Mouse (Mus musculus): ENCODE data around the gene Gmip.
A peak's percentile ranks its signal among the peaks of the same experiment; 100 is the strongest.

Gene Gmip

DNA sequence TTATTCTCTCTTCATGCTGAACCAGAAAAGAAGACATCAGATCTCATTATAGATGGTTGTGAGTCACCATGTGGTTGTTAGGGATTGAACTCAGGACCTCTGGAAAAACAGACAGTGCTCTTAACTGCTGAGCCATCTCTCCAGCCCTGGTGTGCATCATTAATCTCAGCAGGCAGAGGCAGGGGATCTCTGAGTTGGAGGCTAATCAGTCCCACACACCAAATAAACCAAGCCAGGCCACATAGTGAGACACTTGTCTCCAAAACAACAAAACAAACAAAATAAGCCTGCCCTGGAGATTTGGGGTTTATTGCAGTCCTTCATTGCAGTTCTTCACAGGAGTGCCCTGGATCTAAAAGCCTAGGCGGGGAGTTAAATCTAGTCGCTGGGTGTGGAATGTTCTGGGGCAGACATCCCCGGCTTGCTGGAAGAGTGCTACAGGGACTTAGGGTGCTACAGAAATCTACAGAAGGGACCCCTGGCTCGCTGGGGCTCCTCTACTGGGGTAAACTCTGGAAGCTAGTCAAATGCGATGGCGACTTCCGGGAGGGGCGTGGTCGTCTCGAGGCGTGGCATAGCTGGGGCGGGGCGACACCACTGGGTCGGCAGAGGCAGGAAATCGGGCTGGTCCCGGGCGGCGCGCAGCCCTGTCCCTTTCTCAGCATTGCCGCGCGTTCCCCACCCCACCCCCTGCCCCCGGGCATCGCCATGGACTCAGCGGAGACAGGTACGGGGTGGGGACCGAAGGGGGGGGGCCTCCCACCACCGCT, at the start of gene Gmip:
TSS of gene Gmip (plus strand) at position 586 of the 770 bp plus-strand sequence.
- peak; percentile 78 for DNase-seq (ENCODE audit: low read depth, low spot score)

DNA sequence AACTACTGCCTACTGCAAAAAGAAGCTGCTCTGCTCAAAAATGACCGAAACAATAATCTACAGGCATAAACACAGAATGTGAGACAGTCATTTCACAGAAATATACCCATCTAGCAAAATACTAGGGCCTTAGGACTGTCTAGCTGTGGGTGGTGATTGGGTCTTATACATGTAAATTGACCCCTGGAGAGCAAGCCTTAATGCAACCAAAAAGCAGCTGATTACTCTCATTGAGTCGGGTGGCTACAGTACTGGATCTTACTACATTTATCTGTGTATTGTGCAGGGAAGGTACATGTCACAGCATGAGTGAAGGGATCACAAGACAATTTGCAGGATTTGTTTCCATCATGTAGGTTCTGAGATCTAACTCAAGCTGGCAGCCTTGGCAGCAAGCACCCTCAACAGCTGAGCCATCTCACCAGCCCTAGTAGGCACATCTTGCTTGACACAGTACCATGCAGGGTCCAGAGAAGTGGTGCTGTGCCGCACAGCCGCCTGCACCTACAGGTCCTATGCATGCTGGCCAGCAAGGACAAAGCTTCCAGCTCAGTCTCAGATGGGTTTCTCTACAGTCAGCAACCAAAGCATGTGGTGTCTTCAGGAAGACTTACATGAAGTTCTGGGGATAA, 46.5 kb upstream of the Gmip start:
- DNase-seq (ENCODE audit: low read depth, low spot score): peak; percentile 62

GRCm38 (mm10) chr8:69771221-69771620, 37.3 kb upstream of the Gmip start:
- no peak for DNase-seq (ENCODE audit: low read depth, low spot score)

DNA sequence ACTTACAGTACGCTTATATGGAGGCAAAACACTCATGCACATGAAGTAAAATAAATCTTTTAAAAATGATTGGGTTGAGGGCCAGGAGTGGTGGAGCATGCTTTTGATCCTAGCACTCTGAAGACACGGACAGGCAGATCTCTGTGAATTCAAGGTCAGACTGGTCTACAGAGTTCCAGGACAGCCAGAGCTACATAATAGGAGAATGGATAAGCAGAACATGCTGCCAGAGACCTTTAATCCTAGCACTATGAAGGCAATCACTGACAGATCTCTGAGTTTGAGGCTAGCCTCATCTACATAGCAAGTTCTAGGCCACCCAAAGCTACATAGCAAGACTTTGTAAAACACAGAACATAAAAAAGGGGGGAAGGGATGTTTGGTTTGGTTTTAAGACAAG, 36.4 kb upstream of the Gmip start:
- DNase-seq (ENCODE audit: low read depth, low spot score): no peak

DNA sequence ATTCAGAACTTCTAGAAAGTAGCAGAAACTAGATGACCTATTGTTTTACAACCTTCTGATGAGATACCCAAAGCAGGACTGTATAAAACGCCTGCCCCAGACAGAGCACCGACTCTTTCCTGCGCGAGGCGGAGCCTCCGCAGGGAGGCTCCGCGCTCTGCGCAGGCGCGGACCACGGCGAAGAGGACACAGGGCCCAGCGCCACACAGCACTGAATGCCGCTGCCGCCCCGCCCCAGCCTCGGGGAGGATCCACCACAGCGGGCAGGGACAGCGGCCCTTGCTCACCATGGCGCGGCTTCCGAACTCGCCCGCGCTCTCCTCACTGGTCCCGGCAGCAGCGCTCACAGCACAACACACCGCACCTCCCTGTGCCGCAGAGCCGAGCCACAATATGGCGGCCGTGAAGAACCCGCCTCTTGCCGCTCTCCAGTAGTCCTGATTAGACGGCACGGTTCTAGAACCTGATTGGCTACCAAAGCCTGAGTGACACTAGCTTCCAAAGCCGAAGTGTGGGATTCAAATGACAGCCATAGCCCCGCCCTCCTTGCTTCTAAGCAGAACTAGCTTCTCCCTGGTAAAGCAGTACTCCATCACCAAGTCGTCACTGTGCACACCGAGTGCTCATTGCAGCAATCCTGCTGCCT, 33.9 kb upstream of the Gmip start, which contains the start of gene Gm20422:
TSS of gene Gm20422 (minus strand) at position 384 of the 646 bp plus-strand sequence.
- peak; percentile 100 for DNase-seq (ENCODE audit: low read depth, low spot score)

GRCm38 (mm10) chr8:69775149-69775534, 33.3 kb upstream of the Gmip start:
- no peak for DNase-seq (ENCODE audit: low read depth, low spot score)

GRCm38 (mm10) chr8:69777111-69777510, 31.4 kb upstream of the Gmip start:
- peak; percentile 80 for DNase-seq (ENCODE audit: low read depth, low spot score)

DNA sequence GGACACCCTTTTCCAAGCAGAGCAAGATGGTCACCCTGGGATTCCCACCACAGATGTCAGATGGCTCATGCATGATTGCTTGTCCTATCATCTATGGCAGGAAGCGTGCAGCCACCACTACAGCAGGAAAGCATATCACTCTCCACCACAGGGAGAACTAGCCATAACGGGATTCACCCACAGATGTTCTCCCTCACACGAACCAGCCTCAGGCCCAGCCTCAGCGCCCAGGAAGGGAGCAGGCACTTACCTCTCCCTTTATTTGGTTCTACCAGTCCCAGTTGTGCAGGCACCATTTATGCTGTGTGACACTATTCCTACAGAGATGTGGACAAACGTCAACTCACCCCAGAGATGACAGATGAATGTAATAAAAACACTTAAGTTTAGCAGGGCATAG, 19.4 kb upstream of the Gmip start:
- no peak for DNase-seq (ENCODE audit: low read depth, low spot score)

DNA sequence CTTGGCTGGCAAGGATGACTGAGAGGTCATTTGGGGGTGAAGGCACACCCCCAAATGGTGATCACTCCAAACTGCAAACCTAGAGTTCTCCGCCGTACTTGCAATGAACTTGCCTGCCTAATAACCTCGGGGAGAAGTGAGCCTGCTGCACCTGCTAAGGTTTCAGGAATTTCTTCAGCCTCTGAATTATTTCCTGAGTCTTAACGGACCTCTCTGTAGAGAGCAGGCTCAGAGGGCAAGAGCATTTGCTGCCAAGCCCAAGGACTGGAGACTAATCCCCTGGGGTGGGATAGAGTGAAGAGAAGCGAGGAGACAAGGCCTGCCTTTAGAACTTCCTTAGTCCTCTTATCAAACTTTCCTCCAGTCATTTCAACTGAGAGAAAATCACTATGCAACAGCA, 18.7 kb upstream of the Gmip start:
- DNase-seq (ENCODE audit: low read depth, low spot score): peak; percentile 19

GRCm38 (mm10) chr8:69790364-69790763, 18.1 kb upstream of the Gmip start:
- DNase-seq (ENCODE audit: low read depth, low spot score): no peak

GRCm38 (mm10) chr8:69790773-69791367, 17.6 kb upstream of the Gmip start, which contains the start of the genes Atp13a1 and Zfp866:
Gene Atp13a1, plus strand, starts transcription at chr8:69791163.
Gene Zfp866, minus strand, starts transcription at chr8:69791178.
- peak; percentile 97 for DNase-seq (ENCODE audit: low read depth, low spot score)

DNA sequence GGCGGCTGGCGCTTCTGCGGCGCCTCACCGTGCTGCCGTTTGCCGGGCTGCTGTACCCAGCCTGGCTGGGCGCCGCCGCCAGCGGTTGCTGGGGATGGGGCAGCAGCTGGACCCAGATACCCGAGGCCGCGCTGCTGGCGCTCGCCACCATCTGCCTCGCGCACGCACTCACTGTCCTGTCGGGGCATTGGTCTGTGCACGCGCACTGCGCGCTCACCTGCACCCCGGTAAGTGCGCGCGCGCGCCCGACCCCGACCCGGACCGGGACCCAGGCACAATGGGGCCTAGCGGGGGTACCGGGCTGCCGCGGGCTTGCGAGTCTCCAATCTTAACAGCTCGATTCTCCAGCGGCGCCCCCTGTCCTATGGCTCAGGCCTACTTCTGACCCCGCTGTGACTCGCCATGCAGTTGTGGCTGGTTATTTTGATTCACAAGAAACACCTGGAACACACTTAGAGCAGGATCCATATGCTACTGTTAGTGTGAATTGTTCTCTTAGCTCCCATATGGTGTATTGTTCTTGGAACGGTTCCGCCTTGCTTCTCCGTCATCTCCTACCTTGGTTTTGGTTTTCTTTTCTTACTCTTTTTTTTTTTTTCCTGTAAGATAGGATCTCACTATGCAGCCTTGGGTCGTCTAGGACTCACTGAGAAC, 16.9 kb upstream of the Gmip start:
- DNase-seq (ENCODE audit: low read depth, low spot score): peak; percentile 69

- no peak for DNase-seq (ENCODE audit: low read depth, low spot score)
These were observed 14.8 kb upstream of the Gmip start for GRCm38 (mm10) chr8:69793666-69794065.

GRCm38 (mm10) chr8:69794096-69794495, 14.4 kb upstream of the Gmip start:
- DNase-seq (ENCODE audit: low read depth, low spot score): no peak

- no peak for DNase-seq (ENCODE audit: low read depth, low spot score)
These were observed 13.6 kb upstream of the Gmip start for GRCm38 (mm10) chr8:69794901-69795300.

DNA sequence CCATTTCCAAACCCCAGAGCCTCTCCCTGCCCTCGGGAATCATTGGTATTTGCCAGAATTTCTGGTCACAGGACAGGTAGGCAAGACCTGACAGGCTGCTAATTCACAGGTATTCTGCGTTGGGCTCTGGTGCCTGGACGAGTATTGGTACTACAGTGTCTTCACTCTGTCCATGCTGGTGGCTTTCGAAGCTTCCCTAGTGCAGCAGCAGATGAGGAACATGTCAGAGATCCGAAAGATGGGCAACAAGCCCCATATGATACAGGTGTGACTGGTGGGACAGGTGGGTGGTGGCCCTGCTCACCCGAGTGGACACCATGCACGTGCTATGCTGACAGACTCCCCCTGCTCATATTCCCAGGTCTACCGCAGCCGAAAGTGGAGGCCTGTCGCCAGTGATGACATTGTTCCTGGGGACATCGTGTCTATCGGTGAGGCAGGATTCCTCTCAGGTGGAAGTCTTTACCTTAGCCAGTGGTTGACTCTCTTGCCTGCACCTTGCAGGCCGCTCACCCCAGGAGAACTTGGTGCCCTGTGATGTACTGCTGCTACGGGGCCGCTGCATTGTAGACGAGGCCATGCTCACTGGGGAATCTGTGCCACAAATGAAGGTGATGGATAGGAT, 11.6 kb upstream of the Gmip start:
- DNase-seq (ENCODE audit: low read depth, low spot score): no peak

- no peak for DNase-seq (ENCODE audit: low read depth, low spot score)
These were observed 10.8 kb upstream of the Gmip start for GRCm38 (mm10) chr8:69797661-69798060.

GRCm38 (mm10) chr8:69799261-69799660, 9.2 kb upstream of the Gmip start:
- no peak for DNase-seq (ENCODE audit: low read depth, low spot score)

GRCm38 (mm10) chr8:69799946-69800345, 8.5 kb upstream of the Gmip start:
- no peak for DNase-seq (ENCODE audit: low read depth, low spot score)

GRCm38 (mm10) chr8:69801796-69802195, 6.7 kb upstream of the Gmip start:
- DNase-seq (ENCODE audit: low read depth, low spot score): no peak

DNA sequence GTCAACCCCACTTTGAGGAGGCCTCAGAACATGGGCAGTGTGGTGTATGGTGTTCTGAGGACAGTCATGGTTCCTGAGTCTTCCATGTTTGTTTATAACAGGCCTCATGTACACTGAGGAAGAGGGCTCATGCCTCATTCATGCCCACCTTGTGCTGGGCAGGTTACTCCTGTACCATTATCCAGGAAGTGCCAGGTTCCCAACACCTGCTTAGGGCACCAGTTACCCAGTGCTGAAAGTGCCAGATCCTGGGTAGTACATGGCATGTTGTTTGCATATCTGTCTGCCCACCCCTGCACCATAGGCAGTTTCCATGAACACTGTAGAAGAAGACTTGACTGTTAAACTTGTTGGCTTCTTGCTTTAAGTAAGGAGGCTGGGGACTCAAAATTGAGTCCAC, 6.3 kb upstream of the Gmip start:
- no peak for DNase-seq (ENCODE audit: low read depth, low spot score)
